Mouse (Mus musculus): Measurements from ENCODE around the gene Cers6. TPM values are rescaled to one million over a fixed set of nuclear protein-coding genes. Genes with fewer than 3 reads are reported as not detected.

The Cers6 gene
- polyA plus RNA-seq, 2 experiments from 2014 or later = 4.6 to 4.8 TPM

GRCm38 (mm10) chr2:68971840-68972239, 110.6 kb downstream of the Cers6 start:
- no peak for ATAC-seq

DNA sequence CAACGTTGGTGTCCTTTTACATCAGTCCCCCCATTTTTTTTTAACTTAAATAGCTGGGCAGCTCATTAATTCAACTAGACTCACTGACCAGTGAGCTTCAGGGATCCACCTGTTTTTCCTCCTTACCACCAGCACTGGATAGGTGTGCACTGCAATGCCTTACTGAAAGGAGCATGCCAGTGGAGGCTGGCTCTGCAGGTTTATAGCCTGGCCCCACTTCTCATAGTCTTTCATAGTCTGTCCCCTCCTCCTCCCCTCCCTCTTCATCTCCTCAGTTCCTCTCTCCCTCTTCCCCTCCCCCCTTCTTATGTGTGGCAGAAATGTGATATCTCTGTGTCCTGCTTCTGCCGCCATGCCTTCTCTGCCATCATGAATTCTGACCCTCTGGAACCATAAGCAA, 112.5 kb downstream of the Cers6 start:
- ATAC-seq = no peak

GRCm38 (mm10) chr2:68975286-68975685, 114.0 kb downstream of the Cers6 start:
- no peak for ATAC-seq

DNA sequence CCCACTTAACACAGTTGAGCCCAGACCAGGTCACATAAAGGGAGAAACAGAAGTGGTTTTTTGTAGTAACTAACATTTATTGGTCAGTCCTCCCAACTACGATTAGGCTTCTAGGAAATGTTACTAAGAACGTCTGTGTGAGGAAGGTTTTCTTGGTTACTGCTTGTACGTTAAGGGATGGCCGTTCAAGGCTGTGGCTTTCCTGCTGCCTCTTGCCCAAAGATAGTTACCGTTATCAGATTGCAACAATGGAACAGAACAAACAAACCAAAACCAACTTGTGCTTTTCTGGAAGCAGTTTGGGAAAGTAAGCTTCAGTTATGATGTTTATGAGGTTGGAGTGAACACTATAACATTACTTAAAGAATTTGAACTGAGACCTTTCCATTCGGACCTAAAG, 114.5 kb downstream of the Cers6 start:
- ATAC-seq = no peak

DNA sequence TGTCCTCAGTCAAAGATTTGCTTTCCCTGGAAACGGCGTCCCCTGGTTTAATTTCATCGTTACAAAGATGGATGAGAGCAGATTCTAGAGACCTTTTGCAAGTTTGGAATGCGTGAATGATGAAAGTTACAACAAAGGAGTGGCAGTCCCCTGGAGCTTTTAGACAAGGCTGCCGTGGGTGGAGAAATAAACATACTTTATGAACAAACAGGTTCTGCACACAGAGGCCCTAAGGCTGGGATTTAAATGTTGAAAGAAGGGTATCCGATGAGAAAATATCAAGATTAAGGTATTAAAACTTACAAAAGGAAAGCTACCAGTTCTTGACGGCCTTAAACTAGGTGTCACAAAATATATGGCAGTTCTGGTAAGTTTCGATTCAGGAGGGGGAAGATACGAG, 117.0 kb downstream of the Cers6 start:
- no peak for ATAC-seq

DNA sequence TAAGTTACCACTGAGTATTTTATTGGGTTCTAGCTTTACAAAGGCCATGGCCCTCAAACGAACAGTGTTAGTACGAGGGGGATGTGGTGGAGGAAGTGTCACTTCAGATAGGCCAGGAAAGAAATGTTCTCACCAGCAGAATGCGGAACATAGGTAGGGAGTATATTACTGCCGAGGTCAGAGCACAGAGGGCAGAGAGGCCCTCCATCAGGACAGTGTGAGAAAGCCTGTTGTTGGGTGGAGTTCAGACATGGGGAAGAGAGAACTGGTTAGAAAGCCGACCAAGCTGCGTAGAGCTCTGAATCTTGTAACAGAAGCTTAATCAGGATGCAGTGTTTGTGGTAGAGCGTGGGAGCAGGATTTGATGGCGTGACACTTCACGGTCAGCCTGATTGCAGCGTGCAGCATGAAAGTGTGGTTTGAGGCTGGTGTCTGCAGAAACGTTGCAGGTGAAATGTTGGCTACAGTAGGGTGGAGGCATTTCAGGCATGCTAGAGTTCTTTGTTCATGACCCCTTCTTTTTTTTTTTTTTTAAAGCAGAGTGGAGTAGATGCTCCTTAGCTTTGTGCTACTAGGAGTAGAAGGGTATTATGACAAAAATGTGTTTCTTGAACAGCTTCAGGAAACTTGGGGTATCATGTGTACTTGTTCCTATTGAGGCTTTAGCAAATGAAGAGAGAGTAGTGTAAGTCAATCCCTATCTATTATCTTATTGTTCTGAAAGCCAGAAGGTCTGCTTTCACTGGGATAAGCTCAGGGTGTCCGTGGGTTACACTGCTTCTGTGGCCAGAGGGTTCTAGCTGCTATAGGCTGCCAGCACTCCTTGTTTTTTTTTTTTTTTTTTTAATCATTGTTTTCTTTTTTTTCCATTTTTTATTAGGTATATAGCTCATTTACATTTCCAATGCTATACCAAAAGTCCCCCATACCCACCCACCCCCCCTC, 117.7 kb downstream of the Cers6 start:
- peak; percentile 43 for ATAC-seq

DNA sequence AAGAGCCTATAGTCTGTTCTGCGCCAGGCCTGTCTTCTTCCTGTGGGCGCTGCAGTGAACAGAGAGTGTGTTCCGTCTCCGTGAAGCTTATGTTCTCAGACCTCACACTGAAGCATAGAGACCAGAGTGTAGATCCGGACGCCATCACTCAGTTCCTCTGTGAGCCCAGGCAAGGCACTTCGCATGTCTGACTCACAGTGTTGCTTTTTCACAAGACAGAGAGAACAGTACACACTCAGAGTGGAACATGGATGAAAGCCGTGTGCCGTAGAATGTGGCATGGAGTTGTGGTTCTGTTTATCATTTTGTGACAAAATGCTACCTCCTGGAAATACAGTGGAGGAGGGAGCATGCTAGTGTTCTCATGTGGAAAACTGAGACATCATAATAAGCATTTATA, 120.1 kb downstream of the Cers6 start:
- no peak for ATAC-seq

- ATAC-seq = no peak
These were observed 120.6 kb downstream of the Cers6 start for GRCm38 (mm10) chr2:68981756-68982409.

DNA sequence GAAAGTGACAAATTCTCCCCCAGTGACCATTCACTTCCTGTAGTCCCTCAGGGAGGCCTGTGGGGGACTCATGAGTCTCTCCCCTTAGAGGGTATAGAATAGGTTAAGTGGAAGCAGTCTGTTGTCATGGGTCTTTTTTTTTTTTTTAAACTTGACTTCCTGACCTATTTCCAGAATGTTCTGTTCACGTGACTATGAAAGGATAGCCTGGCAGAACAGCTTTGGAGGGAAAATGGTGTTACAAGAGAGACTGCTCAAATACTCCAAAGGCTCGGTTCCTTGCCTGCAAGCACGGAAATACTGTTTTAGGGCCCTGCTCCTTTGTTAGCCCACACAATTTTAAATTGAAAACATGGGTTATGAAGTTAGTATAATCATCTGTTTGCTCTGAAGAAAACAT, 121.7 kb downstream of the Cers6 start:
- ATAC-seq = no peak

DNA sequence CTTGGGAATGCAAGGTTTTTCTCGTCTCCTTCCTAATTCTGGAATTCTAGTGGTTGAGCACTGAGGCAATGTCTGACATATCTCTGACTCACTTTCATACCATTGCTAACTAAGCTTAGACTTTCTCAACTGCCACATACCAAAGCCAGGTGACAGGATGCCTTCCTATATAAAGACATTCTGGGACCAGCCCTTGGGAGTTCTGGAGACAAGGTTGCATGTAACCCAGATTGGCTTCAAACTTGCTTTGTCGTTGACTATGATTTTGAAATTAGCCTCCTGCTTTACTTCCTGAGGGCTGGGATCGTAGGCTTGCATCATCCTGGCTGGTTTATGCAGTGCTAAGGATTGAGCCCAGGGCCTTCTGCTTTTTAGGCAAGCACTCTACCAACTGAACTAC, 122.2 kb downstream of the Cers6 start:
- no peak for ATAC-seq

- no peak for ATAC-seq
These were observed 127.9 kb downstream of the Cers6 start for GRCm38 (mm10) chr2:68989117-68989516.

- no peak for ATAC-seq
These were observed 131.4 kb downstream of the Cers6 start for GRCm38 (mm10) chr2:68992629-68993028.

- ATAC-seq = no peak
These were observed 133.2 kb downstream of the Cers6 start for GRCm38 (mm10) chr2:68994441-68994840.

- ATAC-seq = no peak
These were observed 134.5 kb downstream of the Cers6 start for GRCm38 (mm10) chr2:68995723-68996122.

- ATAC-seq = no peak
These were observed 135.0 kb downstream of the Cers6 start for GRCm38 (mm10) chr2:68996268-68996667.

DNA sequence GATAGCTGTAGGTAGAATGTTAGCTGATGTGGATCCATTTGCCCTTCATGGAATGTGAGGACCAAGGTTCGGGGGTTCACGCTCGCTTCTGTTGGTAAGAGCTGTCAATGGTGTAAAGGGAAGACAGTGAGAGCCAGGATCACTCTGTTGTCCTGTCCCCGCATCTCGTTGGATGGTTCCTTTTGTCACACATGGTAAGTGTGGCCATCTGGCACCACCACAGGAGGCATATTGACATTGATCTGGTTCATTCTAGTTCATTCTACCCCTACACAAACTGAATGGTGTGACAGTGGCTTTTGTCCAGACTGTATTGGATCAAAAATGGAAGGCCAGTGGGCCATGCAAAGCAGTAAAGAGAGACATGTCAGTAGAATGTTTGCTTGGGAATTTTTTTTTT, 142.8 kb downstream of the Cers6 start:
- ATAC-seq = no peak

DNA sequence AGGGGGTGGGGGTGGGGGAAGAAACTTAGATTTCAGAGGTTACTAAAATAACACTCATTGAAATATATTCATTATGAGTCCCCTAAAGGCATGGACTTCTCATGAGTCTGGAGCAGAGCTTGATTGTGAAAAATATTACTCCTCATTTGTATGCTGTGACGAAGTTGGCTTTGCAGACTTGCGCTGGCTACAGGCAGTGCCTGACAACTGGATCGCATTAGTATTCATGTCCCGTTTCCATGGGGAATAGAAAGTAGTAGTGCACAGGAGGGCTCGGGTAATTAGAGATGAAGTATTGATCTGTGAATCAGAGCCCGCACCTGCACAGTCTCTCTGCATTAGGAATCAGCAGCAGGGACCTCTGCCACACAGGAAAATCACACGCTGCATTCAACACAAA, 150.2 kb downstream of the Cers6 start:
- ATAC-seq = no peak

DNA sequence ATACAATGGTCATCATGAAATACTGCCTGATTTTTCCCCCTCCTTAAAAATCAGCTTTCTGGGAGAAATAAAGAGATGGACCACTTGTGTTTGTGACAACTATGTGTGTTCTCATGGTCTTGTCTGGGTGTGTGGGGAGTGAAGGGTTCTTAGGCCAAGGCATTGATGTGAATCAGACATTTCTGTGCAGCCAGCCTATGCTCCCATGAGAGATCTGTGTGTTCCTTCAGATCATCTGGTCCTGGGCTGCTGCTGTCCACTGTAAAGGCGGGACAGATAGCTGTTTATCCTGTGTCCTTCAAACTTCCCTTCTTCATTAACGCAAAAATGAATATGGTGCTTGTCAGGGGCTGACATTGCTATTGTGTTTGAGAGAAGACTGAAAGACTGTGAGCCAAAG, 150.6 kb downstream of the Cers6 start:
- no peak for ATAC-seq

- ATAC-seq = no peak
These were observed 153.0 kb downstream of the Cers6 start for GRCm38 (mm10) chr2:69014241-69014640.

DNA sequence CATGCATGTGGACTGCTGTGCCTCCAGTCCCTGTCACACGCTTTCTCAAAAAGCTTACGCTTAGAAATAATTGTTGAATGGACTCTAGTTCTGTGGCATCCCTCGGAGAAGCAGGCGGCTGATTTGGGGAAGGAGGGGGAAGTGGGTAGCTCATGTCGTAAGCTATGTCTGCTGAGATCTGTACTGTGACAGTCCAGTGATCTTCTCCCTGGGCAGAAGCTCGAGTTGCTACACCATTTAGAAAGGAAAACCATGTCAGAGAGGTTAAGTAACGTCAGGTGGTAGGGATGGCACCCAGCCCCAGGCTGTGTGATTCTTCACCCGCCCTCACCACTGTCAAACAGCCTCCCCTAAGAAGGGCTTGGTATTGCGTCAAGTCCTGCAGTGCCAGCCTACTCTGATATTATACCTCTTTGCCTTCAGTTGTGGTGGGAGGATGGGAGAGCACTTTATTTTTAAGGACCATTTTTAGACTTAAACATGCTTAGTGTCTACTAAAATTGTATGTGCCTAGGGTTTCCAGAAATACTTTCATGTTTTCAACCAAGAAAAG, 154.0 kb downstream of the Cers6 start:
- ATAC-seq = no peak

DNA sequence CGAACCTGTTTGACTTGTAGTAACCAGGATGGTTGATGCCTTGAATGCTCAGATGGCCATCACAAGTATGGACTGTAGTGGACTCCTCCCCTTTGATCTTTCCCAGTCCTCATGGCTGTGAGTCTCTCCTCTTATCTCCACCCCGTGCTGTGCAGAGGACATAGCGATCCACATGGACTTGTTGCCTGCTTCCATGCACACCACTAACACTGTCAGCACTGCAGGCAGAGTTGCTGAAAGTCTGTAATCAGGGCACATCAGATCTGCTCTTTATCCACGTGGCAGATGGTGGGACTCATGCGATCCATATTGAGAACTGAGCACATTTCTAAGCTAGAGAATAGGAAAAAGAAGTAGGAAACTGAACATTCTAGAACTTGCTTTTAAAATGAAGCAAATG, 154.6 kb downstream of the Cers6 start:
- no peak for ATAC-seq

DNA sequence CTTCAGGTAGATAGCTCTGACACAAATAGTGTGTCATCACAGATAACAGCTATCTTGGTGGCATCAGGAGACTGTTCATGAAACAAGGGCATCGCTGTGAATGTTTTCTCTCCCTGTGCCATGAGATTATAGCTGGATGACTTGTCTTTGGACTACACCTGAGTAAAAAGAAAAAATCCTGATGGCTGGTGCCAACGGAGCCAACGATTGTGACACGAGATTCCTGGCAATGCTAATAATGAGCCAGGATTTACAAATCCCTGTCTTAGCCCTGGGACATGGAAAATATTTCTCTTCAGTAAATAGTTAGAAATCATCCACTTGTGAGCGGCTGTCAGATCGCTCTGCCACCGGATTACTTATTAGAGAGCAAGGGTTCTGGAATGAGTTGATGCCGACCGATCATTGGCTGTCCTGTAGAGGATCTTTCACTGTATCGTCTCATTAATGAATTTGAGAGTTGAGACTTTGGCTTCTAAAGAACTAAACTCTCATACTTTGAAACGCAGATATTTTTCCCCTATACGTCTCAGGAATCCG, 157.9 kb downstream of the Cers6 start:
- ATAC-seq = no peak

DNA sequence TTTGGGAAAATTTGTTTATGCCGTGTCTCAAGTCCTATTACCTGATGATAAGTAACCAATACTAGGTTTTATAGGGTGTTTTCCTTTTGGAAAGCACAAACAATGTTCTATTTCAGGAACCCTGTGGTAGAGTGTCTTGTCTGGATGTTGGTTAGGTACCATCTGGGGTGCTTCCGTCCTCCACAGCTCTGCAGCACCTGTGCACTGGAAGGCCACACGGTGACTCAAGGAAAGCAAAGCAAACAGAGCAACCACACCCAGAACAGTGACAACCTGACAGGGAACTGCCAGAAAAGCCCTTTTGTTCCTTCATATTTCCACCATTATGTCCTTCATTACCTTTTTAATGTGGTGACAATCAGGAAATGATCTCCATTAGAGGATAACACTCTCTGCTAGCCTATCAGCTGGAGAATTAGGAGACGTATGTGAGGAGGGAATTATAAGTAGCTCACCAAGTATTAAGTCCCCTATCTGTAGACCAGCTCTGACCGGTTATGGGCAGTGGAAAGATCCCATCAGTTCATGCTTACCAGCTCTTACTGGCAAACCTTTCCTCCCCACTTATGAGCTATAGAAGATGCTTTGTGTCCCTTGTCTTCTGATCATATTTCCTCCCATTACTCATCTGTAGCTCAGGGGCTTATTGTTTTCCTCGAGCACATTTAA, 158.7 kb downstream of the Cers6 start:
- no peak for ATAC-seq

Data from CD4-positive, CD25-positive, alpha-beta regulatory T cell, adult 4 months (primary cell).